Mouse (Mus musculus) brain, embryonic 14.5 days (tissue): Measurements from ENCODE around the gene Magi2. TPM values are rescaled to one million over a fixed set of nuclear protein-coding genes. Genes with fewer than 3 reads are reported as not detected.

Experiments
- DNase-seq: peaks from one replicate; pipeline ENCODE4 v3.0.0-alpha.2; 2011; ENCODE audit warnings: low read depth
- CTCF ChIP-seq: fragments of 200-500 bp; IDR thresholded peaks from 2 replicates; pipeline ENCODE4 v1.5.1; 2012; ENCODE audit warnings: inconsistent platforms, mild to moderate bottlenecking, moderate library complexity, borderline replicate concordance; ENCODE audit not compliant: insufficient read depth, insufficient read length; ENCODE audit errors: extremely low read depth
- POLR2A ChIP-seq: fragments of 200-500 bp; IDR thresholded peaks from 2 replicates; pipeline ENCODE4 v1.6.1; 2012; ENCODE audit warnings: mild to moderate bottlenecking, inconsistent platforms, borderline replicate concordance; ENCODE audit not compliant: poor library complexity, insufficient read depth, insufficient read length, severe bottlenecking; ENCODE audit errors: extremely low read depth
- polyA plus RNA-seq: library from polyadenylated mRNA; depleted of rRNA; stranded (reverse); fragments of >200 nt; gene quantifications from 2 replicates; pipeline ENCODE4 v1.2.3, GENCODE M21; 2012

The Magi2 gene
- polyA plus RNA-seq, 1 experiment = 36.9 TPM

DNA sequence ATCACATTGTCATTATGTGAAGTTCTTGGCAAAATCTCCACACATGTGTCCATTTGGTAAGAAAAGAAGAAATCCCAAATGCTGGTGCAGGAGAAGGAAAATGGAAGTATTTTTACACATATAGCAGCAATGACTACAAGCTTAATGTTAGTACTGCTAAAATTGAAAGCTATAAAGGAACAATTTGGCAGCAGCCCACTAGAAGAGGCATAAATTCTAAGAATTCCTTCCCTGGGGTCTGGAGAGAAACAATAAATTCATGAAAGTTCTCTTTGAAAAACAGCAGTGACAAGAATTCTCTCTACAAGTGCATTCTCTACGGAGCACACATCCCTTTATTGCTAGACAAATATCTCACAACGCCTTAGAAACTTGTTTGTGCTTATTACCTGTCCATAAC lies 913.4 kb downstream of the Magi2 start:
- TF ChIP-seq POLR2A = no peak
- TF ChIP-seq CTCF = no peak
- no peak for DNase-seq

- DNase-seq = peak; percentile 90
- TF ChIP-seq CTCF = no peak
- no peak for TF ChIP-seq POLR2A
Observed at GRCm38 (mm10) chr5:20140662-20141444, 914.0 kb downstream of the Magi2 start.

GRCm38 (mm10) chr5:20153359-20154125 lies 926.7 kb downstream of the Magi2 start:
- TF ChIP-seq CTCF (no peak), POLR2A (no peak)
- DNase-seq = peak; percentile 77

GRCm38 (mm10) chr5:20196765-20197164 lies 969.9 kb downstream of the Magi2 start:
- no peak for TF ChIP-seq CTCF
- TF ChIP-seq POLR2A = no peak
- peak; percentile 60 for DNase-seq

GRCm38 (mm10) chr5:20197395-20197794 lies 970.6 kb downstream of the Magi2 start:
- TF ChIP-seq POLR2A (no peak), CTCF (no peak)
- peak; percentile 19 for DNase-seq

- TF ChIP-seq CTCF (no peak), POLR2A (no peak)
- DNase-seq = no peak
Observed at GRCm38 (mm10) chr5:20201348-20201747, 974.5 kb downstream of the Magi2 start.

- TF ChIP-seq POLR2A (no peak), CTCF (no peak)
Observed at GRCm38 (mm10) chr5:20208110-20208509, 981.3 kb downstream of the Magi2 start.

DNA sequence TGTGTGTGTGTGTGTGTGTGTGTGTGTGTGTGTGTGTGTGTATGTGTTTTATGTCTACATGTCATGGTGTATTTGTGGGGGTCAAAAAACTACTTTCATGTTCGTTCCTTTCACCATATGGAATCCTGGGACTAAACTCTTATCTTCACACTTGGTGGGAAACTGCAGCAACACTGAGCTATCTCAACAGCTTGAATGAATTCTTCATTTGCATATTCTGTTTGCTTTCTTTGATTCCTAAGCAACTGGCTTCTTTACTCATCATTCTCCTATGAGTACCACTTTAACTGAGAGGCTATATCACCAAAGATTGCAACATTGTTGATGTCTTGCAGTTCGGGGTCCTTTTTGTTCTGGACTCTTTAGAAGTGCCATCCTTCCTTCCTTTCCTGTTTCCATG lies 986.5 kb downstream of the Magi2 start:
- no peak for DNase-seq
- no peak for TF ChIP-seq POLR2A
- no peak for TF ChIP-seq CTCF

More at GRCm38 (mm10) chr5:20208110-20208509, 981.3 kb downstream of the Magi2 start:
- DNase-seq = no peak

DNA sequence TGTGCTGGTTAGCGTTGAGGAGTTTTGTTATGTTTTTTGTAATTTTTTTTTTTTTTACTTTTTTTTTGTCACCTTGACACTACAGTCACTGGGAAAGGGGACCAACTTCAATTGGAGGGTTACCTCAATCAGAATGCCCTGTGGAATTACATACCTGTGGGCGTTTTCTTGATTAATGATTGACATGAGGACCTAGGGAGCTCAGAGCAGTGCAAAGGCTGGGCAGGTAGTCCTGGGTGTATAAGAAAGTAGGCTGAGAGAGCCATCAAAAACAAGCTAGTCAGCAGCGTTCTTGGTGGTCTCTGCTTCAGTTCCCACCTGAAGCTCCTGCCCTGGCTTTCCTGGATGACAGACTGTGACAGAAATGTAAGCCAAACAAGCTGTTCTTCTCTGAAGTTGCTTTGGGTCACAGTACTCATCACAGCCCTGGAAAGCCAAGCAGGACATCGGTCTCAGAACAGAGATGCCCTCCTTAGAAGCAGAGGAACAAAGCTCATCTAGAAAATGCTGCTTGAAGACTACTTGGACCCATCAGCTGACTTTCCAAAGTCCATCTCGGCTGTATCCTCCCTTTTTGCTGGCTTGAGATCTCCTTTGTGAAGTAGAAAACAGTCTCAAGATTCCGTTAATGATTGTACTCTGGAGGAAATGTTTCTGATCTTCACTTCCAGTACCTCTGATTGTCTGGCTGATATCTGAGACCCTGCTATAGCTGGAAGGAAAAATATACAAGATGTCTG lies 999.8 kb downstream of the Magi2 start:
- no peak for TF ChIP-seq POLR2A
- no peak for TF ChIP-seq CTCF

DNA sequence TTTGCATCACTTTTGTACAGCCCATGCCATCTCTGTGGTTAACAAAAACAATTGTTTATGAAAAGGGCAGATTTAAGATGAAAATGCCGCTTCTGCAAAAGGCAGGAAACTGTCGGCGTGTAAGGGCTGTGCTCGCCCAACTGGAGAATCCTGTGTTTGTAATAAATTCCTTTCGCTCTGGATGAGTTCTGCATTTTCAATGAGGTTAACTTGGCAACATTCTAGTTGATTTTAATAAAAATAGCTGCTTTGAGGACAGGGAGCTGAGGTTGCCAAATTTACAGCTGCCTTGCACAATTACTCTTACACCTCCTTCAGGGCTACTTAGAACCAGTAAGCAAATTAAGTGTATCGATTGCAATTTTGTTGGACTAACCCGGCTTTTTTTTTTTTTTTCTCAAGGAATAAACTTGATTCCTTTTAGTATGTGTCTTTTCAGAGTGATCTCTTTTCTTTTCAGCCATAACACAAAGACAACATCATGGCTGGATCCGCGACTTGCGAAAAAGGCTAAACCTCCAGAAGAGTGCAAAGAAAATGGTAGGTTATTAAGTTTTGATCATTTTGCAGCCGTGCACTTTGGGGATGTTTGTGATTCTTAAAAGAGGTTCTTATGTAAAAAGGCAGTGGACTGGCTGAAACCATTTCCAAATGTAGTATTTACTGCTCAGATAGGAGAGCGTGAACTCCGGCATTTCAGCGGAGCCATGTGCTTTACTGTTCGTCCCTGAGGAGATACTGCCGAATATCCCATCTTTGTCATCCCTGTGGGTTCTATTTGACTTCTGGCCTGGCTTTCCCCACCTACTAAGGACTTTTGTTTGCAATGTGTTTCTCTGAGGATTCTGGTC lies 1001.3 kb downstream of the Magi2 start:
- no peak for TF ChIP-seq POLR2A
- no peak for TF ChIP-seq CTCF
- DNase-seq = peak; percentile 91

More for the DNA sequence above, 999.8 kb downstream of the Magi2 start:
- DNase-seq = no peak

GRCm38 (mm10) chr5:20231908-20232307 lies 1005.1 kb downstream of the Magi2 start:
- no peak for TF ChIP-seq CTCF
- TF ChIP-seq POLR2A = no peak
- no peak for DNase-seq

DNA sequence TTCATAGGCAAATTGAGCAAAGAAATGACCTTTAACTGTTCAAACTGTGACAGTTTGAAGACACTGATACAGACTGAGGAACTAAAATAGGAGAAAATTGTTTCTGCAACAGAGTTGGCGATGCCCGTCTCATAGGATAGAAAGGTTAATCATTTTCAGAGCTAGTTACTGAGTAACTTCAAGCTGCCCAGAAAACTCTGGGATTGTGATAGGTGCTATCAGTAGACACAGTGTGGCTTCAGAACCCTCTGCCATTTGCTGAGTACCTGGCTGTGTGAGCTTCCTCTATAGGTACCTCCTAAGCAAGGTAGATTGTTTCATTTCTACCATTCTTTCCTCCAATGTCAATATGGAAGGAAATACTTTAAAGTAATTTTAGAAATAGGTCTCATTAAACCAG lies 1014.7 kb downstream of the Magi2 start:
- TF ChIP-seq POLR2A (no peak), CTCF (no peak)
- no peak for DNase-seq
